Mouse (Mus musculus): Measurements from ENCODE around the gene Cutc. TPM values are rescaled to one million over a fixed set of nuclear protein-coding genes. Genes with fewer than 3 reads are reported as not detected.

The Cutc gene
- total RNA-seq, 2 experiments from 2014 or later = 6.1 to 6.9 TPM

- no peak for TF ChIP-seq CTCF (IDR thresholded peaks at IDR 0.05)
- no peak overlapping the region for H3K27ac ChIP-seq
- H3K4me3 ChIP-seq = no peak overlapping the region
- no peak for DNase-seq (ENCODE audit: extremely low spot score in 1 of 2, low spot score in 2 of 2)
- intact Hi-C loops (cut with DNase I) = no loop called here
These were observed 24.5 kb downstream of the Cutc start for GRCm38 (mm10) chr19:43777308-43777707.

GRCm38 (mm10) chr19:43780391-43780790, 27.6 kb downstream of the Cutc start:
- DNase-seq (ENCODE audit: extremely low spot score in 1 of 2, low spot score in 2 of 2) = no peak
- no peak overlapping the region for H3K27ac ChIP-seq
- H3K4me3 ChIP-seq = no peak overlapping the region
- intact Hi-C loops (cut with DNase I) = no loop called here
- no peak for TF ChIP-seq CTCF (IDR thresholded peaks at IDR 0.05)

GRCm38 (mm10) chr19:43781980-43782379, 29.2 kb downstream of the Cutc start, which contains the start of gene Abcc2:
Gene Abcc2, plus strand, starts transcription at chr19:43782192.
- Histone ChIP-seq H3K4me3 (no peak within 1 kb of the TSS), H3K27ac (no peak within 1 kb of the TSS)
- intact Hi-C loops (cut with DNase I) = no loop called here
- TF ChIP-seq CTCF (IDR thresholded peaks at IDR 0.05) = no peak
- no peak for DNase-seq (ENCODE audit: extremely low spot score in 1 of 2, low spot score in 2 of 2)

GRCm38 (mm10) chr19:43784761-43785160, 32.0 kb downstream of the Cutc start:
- no peak for DNase-seq (ENCODE audit: extremely low spot score in 1 of 2, low spot score in 2 of 2)
- Histone ChIP-seq H3K4me3 (no peak overlapping the region), H3K27ac (no peak overlapping the region)
- no peak for TF ChIP-seq CTCF (IDR thresholded peaks at IDR 0.05)
- intact Hi-C loops (cut with DNase I) = no loop called here

GRCm38 (mm10) chr19:43786249-43787026, 33.6 kb downstream of the Cutc start:
- no peak overlapping the region for H3K4me3 ChIP-seq
- no peak for TF ChIP-seq CTCF (IDR thresholded peaks at IDR 0.05)
- intact Hi-C loops (cut with DNase I) = no loop called here
- DNase-seq (ENCODE audit: extremely low spot score in 1 of 2, low spot score in 2 of 2) = no peak
- no peak overlapping the region for H3K27ac ChIP-seq

GRCm38 (mm10) chr19:43789817-43790216, 37.0 kb downstream of the Cutc start:
- DNase-seq (ENCODE audit: extremely low spot score in 1 of 2, low spot score in 2 of 2) = no peak
- intact Hi-C loops (cut with DNase I) = no loop called here
- TF ChIP-seq CTCF (IDR thresholded peaks at IDR 0.05) = no peak
- Histone ChIP-seq H3K27ac (no peak overlapping the region), H3K4me3 (no peak overlapping the region)

- H3K4me3 ChIP-seq = no peak overlapping the region
- DNase-seq (ENCODE audit: extremely low spot score in 1 of 2, low spot score in 2 of 2) = no peak
- intact Hi-C loops (cut with DNase I) = no loop called here
- H3K27ac ChIP-seq = no peak overlapping the region
- TF ChIP-seq CTCF (IDR thresholded peaks at IDR 0.05) = no peak
These were observed 39.7 kb downstream of the Cutc start for GRCm38 (mm10) chr19:43792537-43792936.

GRCm38 (mm10) chr19:43793951-43794350, 41.2 kb downstream of the Cutc start:
- intact Hi-C loops (cut with DNase I) = no loop called here
- no peak for TF ChIP-seq CTCF (IDR thresholded peaks at IDR 0.05)
- DNase-seq (ENCODE audit: extremely low spot score in 1 of 2, low spot score in 2 of 2) = no peak

GRCm38 (mm10) chr19:43795511-43795910, 42.7 kb downstream of the Cutc start:
- Histone ChIP-seq H3K4me3 (no peak overlapping the region), H3K27ac (no peak overlapping the region)
- no peak for TF ChIP-seq CTCF (IDR thresholded peaks at IDR 0.05)
- DNase-seq (ENCODE audit: extremely low spot score in 1 of 2, low spot score in 2 of 2) = no peak
- intact Hi-C loops (cut with DNase I) = no loop called here

More at GRCm38 (mm10) chr19:43793951-43794350, 41.2 kb downstream of the Cutc start:
- H3K27ac ChIP-seq = no peak overlapping the region
- H3K4me3 ChIP-seq = no peak overlapping the region

GRCm38 (mm10) chr19:43797216-43797615, 44.4 kb downstream of the Cutc start:
- TF ChIP-seq CTCF (IDR thresholded peaks at IDR 0.05) = no peak
- intact Hi-C loops (cut with DNase I) = no loop called here
- DNase-seq (ENCODE audit: extremely low spot score in 1 of 2, low spot score in 2 of 2) = no peak
- Histone ChIP-seq H3K4me3 (no peak overlapping the region), H3K27ac (no peak overlapping the region)

- H3K4me3 ChIP-seq = no peak overlapping the region
- H3K27ac ChIP-seq = no peak overlapping the region
- no peak for DNase-seq (ENCODE audit: extremely low spot score in 1 of 2, low spot score in 2 of 2)
- no peak for TF ChIP-seq CTCF (IDR thresholded peaks at IDR 0.05)
- intact Hi-C loops (cut with DNase I) = no loop called here
These were observed 48.7 kb downstream of the Cutc start for GRCm38 (mm10) chr19:43801427-43802051.

- intact Hi-C loops (cut with DNase I) = no loop called here
- Histone ChIP-seq H3K4me3 (no peak overlapping the region), H3K27ac (no peak overlapping the region)
- no peak for TF ChIP-seq CTCF (IDR thresholded peaks at IDR 0.05)
- no peak for DNase-seq (ENCODE audit: extremely low spot score in 1 of 2, low spot score in 2 of 2)
These were observed 51.1 kb downstream of the Cutc start for GRCm38 (mm10) chr19:43803866-43804265.

Measured in left cerebral cortex, adult 2 months (tissue).